In the genomic region with DNA sequence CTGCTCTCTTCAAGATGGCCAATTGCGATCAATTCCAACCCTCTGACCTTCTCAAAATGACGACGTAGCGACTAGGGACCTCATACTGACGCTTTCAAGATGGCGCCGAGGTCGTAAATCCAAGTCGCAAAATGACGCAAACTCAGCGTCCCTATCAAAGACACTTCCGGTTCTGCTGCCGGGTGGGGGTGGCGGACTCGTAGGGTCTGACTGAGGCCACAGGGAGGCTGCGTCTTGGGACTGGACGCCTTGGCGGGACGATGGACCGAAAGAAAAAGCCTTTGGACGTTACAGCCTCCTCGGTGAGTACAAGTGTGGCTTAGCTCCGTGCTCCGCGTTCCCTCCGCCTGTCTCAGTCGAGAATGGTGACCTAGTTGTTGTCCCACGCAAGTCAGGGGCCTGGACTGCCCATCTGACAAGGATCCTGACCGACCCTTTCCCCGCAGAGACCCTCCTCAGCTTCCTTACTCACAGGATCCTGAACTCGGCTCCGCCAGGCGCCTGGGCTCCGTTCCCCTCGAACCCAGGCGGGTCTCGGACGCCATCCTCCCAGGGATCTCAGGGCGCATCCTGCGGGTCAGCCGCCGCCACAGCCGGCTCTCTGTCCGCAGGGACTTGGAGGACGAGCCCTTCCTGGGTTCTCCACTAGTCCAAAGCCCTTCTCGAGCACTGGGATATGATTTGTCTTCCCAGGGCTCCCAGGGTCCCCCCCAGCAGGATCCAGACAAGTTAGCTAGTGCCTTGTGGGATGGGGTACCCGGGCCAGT, we compare ENCODE assay signal across 1 mouse cellular context.
TF ChIP-seq lines count a peak whose summit lies in the region.

Gene Ccdc174 (plus strand): TSS at position 169 of the 767 bp plus-strand sequence.

TF ChIP-seq in myocyte, 11 proteins besides CTCF, POLR2A, EP300 and RAD21 (continued from another document):
- TF ChIP-seq POLR2AphosphoS2 (IDR thresholded peaks at IDR 0.05; ENCODE audit: insufficient read length, low read depth) (peak; percentile 93), E2F4 (IDR thresholded peaks at IDR 0.05; ENCODE audit: insufficient read depth) (no peak)
